Mouse (Mus musculus) midbrain, embryonic 12.5 days (tissue): ENCODE data around the gene Nr6a1. TPM values are rescaled to one million over a fixed set of nuclear protein-coding genes. Genes with fewer than 3 reads are reported as not detected.

Source experiments
- ATAC-seq: fragments of 200-750 bp; cut with Nextera tagmentation; 2 replicates; pipeline ENCODE4 v1.8.0; 2017; ENCODE audit warnings: low read depth, moderate TSS enrichment, moderate library complexity; ENCODE audit not compliant: low FRiP score
- H3K27ac ChIP-seq: fragments of 300-500 bp; sonication (generic); replicated peaks from 2 replicates; pipeline ENCODE4 v1.5.1; 2016; ENCODE audit warnings: mild to moderate bottlenecking
- H3K27me3 ChIP-seq: fragments of 300-500 bp; sonication (generic); 2 replicates; pipeline ENCODE4 v1.6.1; 2016; ENCODE audit warnings: mild to moderate bottlenecking
- H3K36me3 ChIP-seq: fragments of 300-500 bp; sonication (generic); 2 replicates; pipeline ENCODE4 v1.6.1; 2016
- H3K4me1 ChIP-seq: fragments of 300-500 bp; sonication (generic); 2 replicates; pipeline ENCODE4 v1.6.1; 2016
- H3K4me2 ChIP-seq: fragments of 300-500 bp; sonication (generic); replicated peaks from 2 replicates; pipeline ENCODE4 v1.6.1; 2016; ENCODE audit warnings: mild to moderate bottlenecking, moderate library complexity
- H3K4me3 ChIP-seq: fragments of 300-500 bp; sonication (generic); 2 replicates; pipeline ENCODE4 v1.5.1; 2016; ENCODE audit warnings: mild to moderate bottlenecking
- H3K9ac ChIP-seq: fragments of 300-500 bp; sonication (generic); replicated peaks from 2 replicates; pipeline ENCODE4 v1.6.1; 2016; ENCODE audit warnings: mild to moderate bottlenecking, moderate library complexity
- H3K9me3 ChIP-seq: fragments of 300-500 bp; sonication (generic); 2 replicates; pipeline ENCODE4 v1.6.1; 2016; ENCODE audit warnings: mild to moderate bottlenecking
- WGBS: fragments of 180-500 bp; shearing (Covaris S2); methylation state at CpG from one replicate; pipeline ENCODE4 v1.1.7; 2016; 5-methylcytosine and 5-hydroxymethylcytosine counted together
- polyA plus RNA-seq: library from polyadenylated mRNA; unstranded; fragments of >200 nt; fragmentation: Nextera tagmentation; extraction: Ambion mirVana; gene quantifications from 2 replicates; pipeline ENCODE4 v1.2.1, GENCODE M21; 2016

Gene Nr6a1
- polyA plus RNA-seq, result 2.8 and 3.0 TPM in 2 replicates

DNA sequence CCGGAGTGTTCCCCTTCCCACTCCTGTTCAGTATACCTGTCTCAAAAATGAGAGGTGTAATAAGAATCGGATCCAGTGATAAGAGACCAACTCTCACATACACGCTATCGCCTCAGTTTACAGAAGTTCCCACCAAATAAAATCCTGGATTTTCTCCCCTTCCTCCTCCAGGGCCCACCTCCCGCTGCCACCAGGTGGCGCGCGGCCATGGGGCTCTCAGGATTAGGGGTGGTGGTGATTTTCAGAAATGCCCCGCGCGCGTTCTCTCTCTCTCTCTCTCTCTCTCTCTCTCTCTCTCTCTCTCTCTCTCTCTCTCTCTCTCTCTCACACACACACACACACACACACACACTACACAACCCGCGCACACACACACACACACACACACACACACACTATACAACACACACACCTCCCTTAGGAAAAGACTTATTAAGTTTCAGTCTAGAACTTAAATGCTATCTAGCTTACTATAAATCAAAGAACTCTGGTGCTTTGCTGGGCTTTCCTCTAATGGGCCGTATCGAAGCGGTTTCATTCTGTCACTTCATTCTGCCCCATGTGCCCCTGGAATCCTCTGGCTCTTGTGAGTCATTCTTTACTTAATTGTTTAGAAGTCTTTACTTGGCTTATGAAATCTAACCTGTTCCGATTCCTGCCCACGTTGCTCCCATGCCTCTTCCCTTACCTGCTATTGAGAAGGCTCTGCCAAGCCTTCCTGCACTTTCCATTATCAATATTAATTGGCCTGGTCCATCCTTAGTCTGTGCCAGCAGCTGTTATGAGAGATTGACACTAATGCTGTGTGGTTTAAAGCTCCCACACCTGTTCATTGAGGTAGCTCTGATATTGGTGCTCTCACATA, at the start of gene Nr6a1:
Gene Nr6a1 (minus strand): TSS at position 574 of the 865 bp plus-strand sequence.
- no peak within 1 kb of the TSS for H3K9ac ChIP-seq
- H3K36me3 ChIP-seq, result no peaks in the 10 kb centered on the region
- WGBS, result 12% methylated on average over 18 of the region's 19 CpGs
- peak within 1 kb of the TSS; percentile 99 for H3K4me2 ChIP-seq
- H3K4me3 ChIP-seq, result peak within 1 kb of the TSS; percentile 86
- peak; percentile 16; the same call in 1 of the 2 replicates for ATAC-seq
- H3K27me3 ChIP-seq, result peaks cover 38% of the 10 kb centered on the region
- no peaks in the 10 kb centered on the region for H3K9me3 ChIP-seq
- peaks cover 27% of the 10 kb centered on the region for H3K4me1 ChIP-seq
- no peak within 1 kb of the TSS for H3K27ac ChIP-seq

DNA sequence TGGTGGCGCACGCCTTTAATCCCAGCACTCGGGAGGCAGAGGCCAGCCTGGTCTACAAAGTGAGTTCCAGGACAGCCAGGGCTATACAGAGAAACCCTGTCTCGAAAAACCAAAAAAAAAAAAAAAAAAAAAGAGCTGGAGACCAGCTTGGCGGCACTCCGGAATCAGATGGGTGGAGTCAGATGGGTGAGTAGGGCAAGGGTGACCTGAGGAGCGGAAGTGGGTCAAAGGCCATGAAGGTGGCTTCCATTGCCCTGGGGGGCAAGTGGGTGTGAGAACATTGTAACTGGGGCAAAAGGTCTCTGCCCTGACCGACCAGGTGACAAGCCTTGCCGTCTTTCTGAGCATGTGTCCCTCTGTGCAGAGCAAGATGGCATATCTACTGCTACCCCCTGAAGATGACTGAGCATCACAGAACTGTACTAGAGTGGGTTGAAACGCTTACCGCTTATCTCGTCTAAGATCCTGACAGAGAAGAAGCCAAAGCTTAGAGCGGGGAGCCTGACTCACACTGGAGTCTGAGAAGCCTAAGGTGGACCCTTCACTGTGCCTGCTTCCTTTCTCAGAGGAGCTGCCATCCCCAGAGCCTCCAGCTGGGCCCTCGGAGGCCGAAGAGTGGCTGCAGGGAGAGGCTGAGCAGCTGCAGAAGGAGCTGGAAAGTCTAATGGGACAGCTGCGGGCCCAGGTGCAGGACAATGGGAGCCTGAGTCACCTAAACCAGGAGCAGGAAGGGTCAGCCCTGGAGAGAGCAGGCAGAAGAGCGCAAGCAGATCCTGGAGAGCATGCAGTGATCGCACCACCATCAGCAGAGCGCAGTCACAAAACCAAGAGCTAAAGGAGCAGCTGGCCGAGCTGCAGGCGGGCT, 48.7 kb upstream of the Nr6a1 start:
- Histone ChIP-seq H3K4me1 (no peaks in the 10 kb centered on the region), H3K4me2 (no peak overlapping the region), H3K9me3 (no peaks in the 10 kb centered on the region), H3K27ac (no peak overlapping the region), H3K4me3 (no peak overlapping the region), H3K27me3 (no peaks in the 10 kb centered on the region), H3K36me3 (no peaks in the 10 kb centered on the region), H3K9ac (no peak overlapping the region)
- WGBS, result 82% methylated on average over 21 of the region's 21 CpGs
- no peak for ATAC-seq

DNA sequence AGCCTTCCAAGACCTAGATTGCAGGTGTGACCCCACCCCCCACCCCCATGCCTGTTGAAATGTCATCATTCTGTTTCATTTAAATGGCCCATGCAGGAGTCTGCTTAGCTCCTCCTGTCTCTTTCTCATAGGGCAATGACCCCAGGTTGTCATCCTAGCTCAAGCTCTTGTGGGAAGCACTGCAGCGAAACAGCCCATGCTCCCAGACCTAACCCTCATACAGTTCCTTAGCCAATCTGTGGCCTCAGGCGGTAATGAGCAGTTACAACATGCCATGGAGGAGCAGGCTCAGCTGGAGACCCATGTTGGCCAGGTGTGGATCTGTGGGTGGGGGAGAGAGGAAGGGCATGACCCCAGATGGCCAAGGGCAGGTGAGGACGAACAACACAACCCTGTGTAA, 47.7 kb upstream of the Nr6a1 start:
- Histone ChIP-seq H3K9ac (no peak overlapping the region), H3K27me3 (no peaks in the 10 kb centered on the region), H3K4me3 (no peak overlapping the region), H3K36me3 (no peaks in the 10 kb centered on the region), H3K4me1 (no peaks in the 10 kb centered on the region), H3K9me3 (no peaks in the 10 kb centered on the region), H3K27ac (no peak overlapping the region), H3K4me2 (no peak overlapping the region)
- WGBS, result 90% methylated on average over 3 of the region's 3 CpGs
- ATAC-seq, result no peak

DNA sequence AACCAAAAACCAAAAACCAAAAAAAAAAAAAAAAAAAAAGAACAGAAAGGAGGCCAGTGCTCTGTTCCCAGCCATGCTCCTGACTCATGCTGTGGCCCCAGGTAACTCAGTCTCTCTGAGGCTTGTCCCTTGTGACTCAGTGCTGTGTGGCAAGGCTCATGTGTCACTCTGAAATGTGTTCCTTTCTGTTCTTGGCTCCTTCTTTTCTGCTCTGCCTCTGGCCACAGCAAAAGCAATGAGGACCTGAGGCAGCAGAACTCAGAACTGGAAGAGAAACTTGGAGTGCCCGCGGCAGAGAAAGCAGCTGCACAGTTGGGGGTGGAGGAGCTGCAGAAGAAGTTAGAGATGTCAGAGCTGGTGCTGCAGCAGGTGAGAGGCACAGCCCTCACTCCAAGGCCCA, 46.7 kb upstream of the Nr6a1 start:
- WGBS, result 53% methylated on average over 2 of the region's 2 CpGs
- Histone ChIP-seq H3K36me3 (no peaks in the 10 kb centered on the region), H3K9me3 (no peaks in the 10 kb centered on the region), H3K9ac (no peak overlapping the region), H3K4me2 (no peak overlapping the region), H3K4me3 (no peak overlapping the region), H3K27ac (no peak overlapping the region), H3K4me1 (no peaks in the 10 kb centered on the region), H3K27me3 (no peaks in the 10 kb centered on the region)
- ATAC-seq, result no peak

DNA sequence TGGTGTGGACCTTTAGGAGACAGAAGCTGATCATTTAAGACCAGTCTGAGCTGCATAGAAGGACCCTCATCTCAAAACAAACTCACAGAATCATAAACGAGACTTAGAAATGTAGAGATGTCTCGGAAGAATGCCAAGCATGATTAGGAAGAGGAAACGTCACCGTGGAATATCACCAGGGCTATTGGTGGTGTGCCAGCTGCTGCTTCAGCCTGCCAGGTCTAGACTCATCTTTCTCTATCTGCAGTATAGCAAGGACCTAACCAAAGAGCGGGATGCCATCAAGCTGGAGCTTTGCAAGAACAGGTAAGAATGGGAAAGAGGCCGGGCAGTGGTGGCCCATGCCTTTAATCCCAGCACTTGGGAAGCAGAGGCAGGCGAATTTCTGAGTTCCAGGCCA, 46.2 kb upstream of the Nr6a1 start:
- ATAC-seq, result no peak
- Histone ChIP-seq H3K27ac (no peak overlapping the region), H3K27me3 (no peaks in the 10 kb centered on the region), H3K4me1 (no peaks in the 10 kb centered on the region), H3K9ac (no peak overlapping the region), H3K4me2 (no peak overlapping the region), H3K9me3 (no peaks in the 10 kb centered on the region), H3K36me3 (no peaks in the 10 kb centered on the region), H3K4me3 (no peak overlapping the region)
- 89% methylated on average over 7 of the region's 7 CpGs for WGBS

DNA sequence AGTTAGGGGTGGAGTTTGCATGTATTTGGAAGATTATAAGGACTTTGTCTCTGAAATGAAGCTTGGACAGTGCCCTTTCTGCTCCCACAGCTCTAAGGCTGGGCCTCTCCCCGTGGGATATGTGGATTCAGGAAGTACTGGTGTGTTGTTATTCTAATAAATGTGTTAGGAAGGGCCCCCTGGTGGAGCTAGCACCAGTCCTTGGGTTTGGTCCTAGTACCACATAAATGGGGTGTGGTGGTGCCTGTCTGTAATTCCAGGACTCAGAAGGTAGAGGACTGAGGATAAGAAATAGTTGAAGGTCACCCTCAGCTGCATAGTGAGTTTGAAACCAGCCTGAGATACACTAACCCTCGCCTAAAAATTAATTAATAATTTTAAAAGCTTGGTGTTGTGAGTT, 45.7 kb upstream of the Nr6a1 start:
- H3K4me1 ChIP-seq, result no peaks in the 10 kb centered on the region
- H3K9ac ChIP-seq, result no peak overlapping the region
- 29% methylated on average over 2 of the region's 2 CpGs for WGBS
- H3K27ac ChIP-seq, result no peak overlapping the region
- H3K4me3 ChIP-seq, result no peak overlapping the region
- H3K36me3 ChIP-seq, result no peaks in the 10 kb centered on the region
- no peaks in the 10 kb centered on the region for H3K27me3 ChIP-seq
- no peak overlapping the region for H3K4me2 ChIP-seq
- ATAC-seq, result no peak
- H3K9me3 ChIP-seq, result no peaks in the 10 kb centered on the region

DNA sequence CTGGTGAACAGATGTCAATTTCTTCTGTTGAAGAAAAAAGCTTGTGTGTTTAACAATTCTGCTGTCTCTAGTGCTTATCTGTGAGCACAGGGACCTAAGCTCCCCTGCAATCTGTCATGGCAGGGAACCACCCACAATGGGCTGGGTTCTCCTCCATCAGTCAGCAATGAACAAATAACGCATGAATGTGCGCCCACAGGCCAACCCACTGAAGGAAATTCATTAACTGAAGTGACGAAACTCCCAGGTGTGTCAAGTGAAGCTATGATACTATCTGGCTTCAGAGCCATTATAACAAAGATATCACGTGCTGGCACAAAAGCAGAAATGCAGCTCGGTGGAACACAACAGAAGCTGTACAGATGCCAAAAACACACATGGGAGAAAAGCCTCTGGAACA, 42.6 kb upstream of the Nr6a1 start:
- no peak overlapping the region for H3K27ac ChIP-seq
- 89% methylated on average over 5 of the region's 5 CpGs for WGBS
- no peak overlapping the region for H3K4me3 ChIP-seq
- H3K9ac ChIP-seq, result no peak overlapping the region
- no peaks in the 10 kb centered on the region for H3K36me3 ChIP-seq
- no peak overlapping the region for H3K4me2 ChIP-seq
- no peak for ATAC-seq
- H3K27me3 ChIP-seq, result no peaks in the 10 kb centered on the region
- H3K9me3 ChIP-seq, result no peaks in the 10 kb centered on the region
- no peaks in the 10 kb centered on the region for H3K4me1 ChIP-seq

DNA sequence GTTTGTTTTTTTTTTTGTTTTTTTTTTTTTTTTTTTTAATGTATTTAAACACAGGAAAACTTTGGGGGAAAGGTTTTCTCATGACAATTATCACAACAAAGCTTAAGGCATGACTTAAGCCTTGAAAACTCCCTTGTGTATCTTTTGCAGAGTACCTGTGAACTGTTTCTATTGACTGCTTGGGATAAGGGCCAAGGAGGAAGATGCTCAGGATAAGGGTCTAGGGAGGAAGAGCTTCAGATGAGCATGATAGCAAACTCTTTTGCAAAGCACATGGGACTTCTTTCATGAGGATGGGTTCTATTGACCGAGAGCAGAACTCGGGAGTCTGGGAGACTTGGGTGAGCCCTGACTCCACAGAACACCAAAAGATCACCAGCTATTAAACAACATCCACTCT, 42.2 kb upstream of the Nr6a1 start:
- Histone ChIP-seq H3K4me2 (no peak overlapping the region), H3K9me3 (no peaks in the 10 kb centered on the region), H3K4me1 (no peaks in the 10 kb centered on the region), H3K27ac (no peak overlapping the region), H3K36me3 (no peaks in the 10 kb centered on the region), H3K4me3 (no peak overlapping the region), H3K27me3 (no peaks in the 10 kb centered on the region), H3K9ac (no peak overlapping the region)
- ATAC-seq, result no peak
- 98% methylated on average over 2 of the region's 2 CpGs for WGBS

DNA sequence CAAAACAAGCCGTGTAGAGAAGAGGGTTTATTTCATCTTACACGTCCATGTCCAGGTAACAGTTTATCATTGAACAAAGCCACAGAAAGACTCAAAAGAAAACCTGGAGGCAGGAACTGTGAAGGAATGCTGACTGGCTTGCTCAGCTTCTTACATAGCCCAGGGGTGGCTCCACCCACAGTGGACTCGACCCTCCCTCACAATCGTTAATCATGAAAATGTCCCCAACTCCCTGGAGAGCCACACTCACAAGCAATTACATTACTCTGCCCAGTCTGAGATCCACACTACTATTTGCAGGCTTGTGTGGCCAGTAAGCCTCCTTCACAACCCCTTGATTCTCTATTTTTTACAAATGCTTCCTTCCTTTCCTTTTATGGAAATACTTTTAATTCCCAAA, 36.7 kb upstream of the Nr6a1 start:
- Histone ChIP-seq H3K4me2 (no peak overlapping the region), H3K4me1 (no peaks in the 10 kb centered on the region), H3K27ac (no peak overlapping the region), H3K36me3 (no peaks in the 10 kb centered on the region), H3K9ac (no peak overlapping the region), H3K9me3 (no peaks in the 10 kb centered on the region), H3K4me3 (no peak overlapping the region), H3K27me3 (no peaks in the 10 kb centered on the region)
- no peak for ATAC-seq
- 61% methylated on average over 4 of the region's 4 CpGs for WGBS

DNA sequence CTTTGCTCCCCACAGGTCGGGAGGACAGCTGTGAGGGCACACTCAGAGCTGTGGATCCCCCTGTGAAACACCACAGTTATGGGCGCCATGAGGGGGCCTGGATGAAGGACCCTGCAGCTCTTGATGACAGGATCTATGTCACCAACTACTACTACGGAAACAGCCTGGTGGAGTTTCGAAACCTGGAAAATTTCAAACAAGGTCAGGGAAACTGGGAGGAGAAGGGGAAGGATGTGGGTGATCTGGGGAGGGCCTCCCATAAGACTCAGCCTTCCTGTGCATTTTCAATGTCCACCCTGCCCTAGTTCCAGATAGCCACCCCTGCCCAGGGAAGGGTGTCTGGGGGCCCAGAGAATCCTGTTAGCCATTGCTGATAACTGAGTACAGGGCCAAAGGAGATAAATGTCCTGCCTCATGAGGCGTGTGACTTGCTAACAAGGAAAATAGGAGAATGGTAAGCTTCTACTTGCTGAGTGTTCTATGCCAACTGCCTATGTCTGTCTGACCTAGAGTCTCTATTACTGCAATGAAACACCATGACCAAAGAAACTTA, 30.3 kb upstream of the Nr6a1 start:
- no peaks in the 10 kb centered on the region for H3K4me1 ChIP-seq
- no peak for ATAC-seq
- no peak overlapping the region for H3K4me3 ChIP-seq
- H3K9ac ChIP-seq, result no peak overlapping the region
- no peaks in the 10 kb centered on the region for H3K36me3 ChIP-seq
- no peak overlapping the region for H3K4me2 ChIP-seq
- 78% methylated on average over 5 of the region's 5 CpGs for WGBS
- no peak overlapping the region for H3K27ac ChIP-seq
- H3K27me3 ChIP-seq, result no peaks in the 10 kb centered on the region
- no peaks in the 10 kb centered on the region for H3K9me3 ChIP-seq

DNA sequence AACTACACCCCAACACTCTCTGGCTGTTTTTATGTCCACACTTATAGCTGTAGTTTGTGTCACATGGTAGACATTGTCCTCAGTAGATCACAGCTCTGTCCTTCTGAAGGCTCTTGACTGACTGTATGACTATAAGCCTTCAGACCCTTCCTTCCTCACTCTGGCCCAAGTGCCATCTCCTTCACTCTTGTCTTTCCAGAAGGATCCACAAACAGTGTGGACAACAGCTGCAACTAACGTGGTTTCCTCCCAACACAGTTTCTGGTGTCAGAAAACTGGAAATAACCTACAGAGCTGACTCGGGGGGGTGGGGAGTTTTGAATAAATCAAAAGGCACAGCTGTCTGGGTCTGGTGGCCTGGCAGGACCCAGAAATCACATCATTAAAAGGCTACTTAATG, 28.6 kb upstream of the Nr6a1 start:
- Histone ChIP-seq H3K9me3 (no peaks in the 10 kb centered on the region), H3K4me2 (no peak overlapping the region), H3K9ac (no peak overlapping the region), H3K27me3 (no peaks in the 10 kb centered on the region), H3K36me3 (no peaks in the 10 kb centered on the region), H3K4me3 (no peak overlapping the region), H3K27ac (no peak overlapping the region), H3K4me1 (no peaks in the 10 kb centered on the region)
- 83% methylated on average over 2 of the region's 2 CpGs for WGBS
- no peak for ATAC-seq
